Mouse (Mus musculus) embryonic facial prominence, embryonic 10.5 days (tissue): ENCODE measurements around the gene Tacc2. TPM values are rescaled to one million over a fixed set of nuclear protein-coding genes. Genes with fewer than 3 reads are reported as not detected.
A peak's percentile ranks its signal among the peaks of the same experiment; 100 is the strongest.

ENCODE experiments used
- DNase-seq: peaks from one replicate; pipeline ENCODE4 v3.0.0-alpha.2; 2017; ENCODE audit warnings: low spot score
- H3K27ac ChIP-seq: fragments of 300-500 bp; sonication (generic); replicated peaks from 2 replicates; pipeline ENCODE4 v1.5.1; 2016; ENCODE audit warnings: mild to moderate bottlenecking
- H3K27me3 ChIP-seq: fragments of 300-500 bp; sonication (generic); replicated peaks from 2 replicates; pipeline ENCODE4 v1.6.1; 2016; ENCODE audit warnings: low read depth, mild to moderate bottlenecking; ENCODE audit not compliant: poor library complexity, severe bottlenecking
- H3K36me3 ChIP-seq: fragments of 300-500 bp; sonication (generic); replicated peaks from 2 replicates; pipeline ENCODE4 v1.6.1; 2016; ENCODE audit warnings: mild to moderate bottlenecking, moderate library complexity
- H3K4me1 ChIP-seq: fragments of 300-500 bp; sonication (generic); 2 replicates; pipeline ENCODE4 v1.6.1; 2016
- H3K4me3 ChIP-seq: fragments of 300-500 bp; sonication (generic); 2 replicates; pipeline ENCODE4 v1.5.1; 2016; ENCODE audit warnings: mild to moderate bottlenecking, moderate library complexity
- H3K9me3 ChIP-seq: fragments of 300-500 bp; sonication (generic); 2 replicates; pipeline ENCODE4 v1.6.1; 2016; ENCODE audit warnings: mild to moderate bottlenecking
- WGBS: fragments of 180-500 bp; shearing (Covaris S2); methylation state at CpG from one replicate; pipeline ENCODE4 v1.1.7; 2016; 5-methylcytosine and 5-hydroxymethylcytosine counted together
- polyA plus RNA-seq: library from polyadenylated mRNA; unstranded; fragments of >200 nt; fragmentation: Nextera tagmentation; extraction: Ambion mirVana; gene quantifications from 2 replicates; pipeline ENCODE4 v1.2.1, GENCODE M21; 2016

Tacc2 gene
- polyA plus RNA-seq, 1 experiment from 2014 or later = 49.6 TPM

GRCm38 (mm10) chr7:130602804-130603203 is 25.6 kb downstream of the Tacc2 start:
- Histone ChIP-seq H3K27me3 (no peaks in the 10 kb centered on the region), H3K27ac (no peak overlapping the region), H3K36me3 (no peaks in the 10 kb centered on the region), H3K4me1 (peaks cover 5% of the 10 kb centered on the region), H3K4me3 (no peak overlapping the region), H3K9me3 (no peaks in the 10 kb centered on the region)
- DNase-seq = no peak
- 86% methylated on average over 1 of the region's 1 CpGs for WGBS

DNA sequence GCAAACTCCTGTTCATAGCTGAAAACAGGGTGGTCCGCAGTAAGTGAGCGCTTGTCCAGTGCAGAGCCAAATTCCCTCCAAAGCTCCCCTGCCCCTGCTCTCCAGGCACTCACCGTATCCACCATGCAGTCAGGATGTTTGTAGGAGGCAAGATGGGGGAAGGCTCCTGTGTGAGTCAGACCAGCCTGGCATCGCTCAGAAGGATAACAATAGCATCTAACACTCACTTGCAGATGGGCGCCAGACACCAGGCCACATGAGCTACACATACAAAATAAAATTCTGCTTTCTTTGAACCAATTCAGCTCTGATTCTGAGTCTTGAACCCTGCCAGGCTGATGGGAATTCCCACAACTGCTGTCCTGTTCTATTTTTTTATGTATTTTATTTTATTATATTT is 26.3 kb downstream of the Tacc2 start:
- Histone ChIP-seq H3K27ac (no peak overlapping the region), H3K36me3 (no peaks in the 10 kb centered on the region), H3K9me3 (no peaks in the 10 kb centered on the region), H3K27me3 (no peaks in the 10 kb centered on the region), H3K4me3 (no peak overlapping the region), H3K4me1 (peaks cover 7% of the 10 kb centered on the region)
- WGBS = 84% methylated on average over 5 of the region's 5 CpGs
- no peak for DNase-seq

- no peak for DNase-seq
- 87% methylated on average over 2 of the region's 2 CpGs for WGBS
- no peak overlapping the region for H3K4me3 ChIP-seq
These were observed 27.2 kb downstream of the Tacc2 start for GRCm38 (mm10) chr7:130604390-130604789.

GRCm38 (mm10) chr7:130605111-130605510 is 27.9 kb downstream of the Tacc2 start:
- Histone ChIP-seq H3K9me3 (no peaks in the 10 kb centered on the region), H3K36me3 (no peaks in the 10 kb centered on the region), H3K27me3 (no peaks in the 10 kb centered on the region), H3K4me1 (peaks cover 7% of the 10 kb centered on the region), H3K4me3 (no peak overlapping the region), H3K27ac (no peak overlapping the region)
- no peak for DNase-seq
- WGBS = 21% methylated on average over 6 of the region's 6 CpGs

More at GRCm38 (mm10) chr7:130604390-130604789, 27.2 kb downstream of the Tacc2 start:
- no peak overlapping the region for H3K27ac ChIP-seq
- H3K4me1 ChIP-seq = peaks cover 7% of the 10 kb centered on the region
- H3K27me3 ChIP-seq = no peaks in the 10 kb centered on the region
- H3K9me3 ChIP-seq = no peaks in the 10 kb centered on the region
- no peaks in the 10 kb centered on the region for H3K36me3 ChIP-seq

DNA sequence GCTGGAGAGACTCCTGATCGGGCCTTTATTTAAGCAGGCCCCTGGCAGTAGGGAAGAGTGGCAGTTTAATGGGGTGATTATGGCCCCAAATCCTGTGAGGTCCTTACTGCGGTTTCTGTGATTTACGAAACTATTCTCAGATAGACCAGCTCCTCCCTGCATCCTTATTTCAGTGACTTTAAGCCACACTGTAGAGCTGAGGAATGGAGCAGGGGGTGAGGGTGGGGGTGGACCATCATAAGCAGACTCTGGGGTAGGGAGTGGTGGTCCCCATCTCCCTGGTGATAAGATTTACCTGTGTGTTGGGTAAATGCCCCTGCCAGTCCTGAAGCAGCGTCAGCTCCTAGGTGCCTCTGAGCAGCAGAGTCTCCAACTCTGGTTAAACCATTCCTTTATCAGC is 29.7 kb downstream of the Tacc2 start:
- WGBS = 84% methylated on average over 4 of the region's 4 CpGs
- H3K4me1 ChIP-seq = peaks cover 7% of the 10 kb centered on the region
- H3K36me3 ChIP-seq = no peaks in the 10 kb centered on the region
- H3K27me3 ChIP-seq = no peaks in the 10 kb centered on the region
- no peak for DNase-seq
- no peak overlapping the region for H3K4me3 ChIP-seq
- H3K9me3 ChIP-seq = no peaks in the 10 kb centered on the region
- H3K27ac ChIP-seq = no peak overlapping the region

DNA sequence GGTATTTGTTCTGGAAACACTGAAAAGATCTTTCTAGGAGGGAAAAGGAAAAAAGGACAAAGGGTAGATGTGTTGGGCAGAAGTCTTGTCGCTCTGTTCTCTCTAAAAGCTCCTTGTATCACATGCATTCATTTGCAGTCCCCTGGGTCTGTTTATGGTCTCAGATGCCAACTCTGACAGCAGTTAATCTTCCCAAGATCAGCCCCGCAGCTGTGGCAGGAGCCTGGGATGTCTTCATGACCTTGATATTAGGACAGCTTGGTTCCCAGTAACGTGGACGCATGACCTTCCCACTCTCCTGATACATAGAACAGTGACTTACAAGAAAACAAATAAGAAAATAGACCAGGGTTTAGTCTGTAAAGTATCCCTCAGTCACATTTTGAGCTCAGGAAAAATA is 36.7 kb downstream of the Tacc2 start:
- Histone ChIP-seq H3K36me3 (no peaks in the 10 kb centered on the region), H3K27me3 (no peaks in the 10 kb centered on the region), H3K9me3 (no peaks in the 10 kb centered on the region), H3K4me3 (no peak overlapping the region), H3K4me1 (no peaks in the 10 kb centered on the region), H3K27ac (no peak overlapping the region)
- WGBS = 75% methylated on average over 4 of the region's 4 CpGs
- DNase-seq = no peak

- 91% methylated on average over 3 of the region's 3 CpGs for WGBS
- no peaks in the 10 kb centered on the region for H3K9me3 ChIP-seq
- DNase-seq = no peak
- no peak overlapping the region for H3K4me3 ChIP-seq
- no peaks in the 10 kb centered on the region for H3K36me3 ChIP-seq
- H3K27me3 ChIP-seq = no peaks in the 10 kb centered on the region
- H3K27ac ChIP-seq = no peak overlapping the region
- H3K4me1 ChIP-seq = 0 out of 2 replicates have a peak, but pooled peaks cover 4% of the 10 kb centered on the region
These were observed 40.4 kb downstream of the Tacc2 start for GRCm38 (mm10) chr7:130617591-130617990.

DNA sequence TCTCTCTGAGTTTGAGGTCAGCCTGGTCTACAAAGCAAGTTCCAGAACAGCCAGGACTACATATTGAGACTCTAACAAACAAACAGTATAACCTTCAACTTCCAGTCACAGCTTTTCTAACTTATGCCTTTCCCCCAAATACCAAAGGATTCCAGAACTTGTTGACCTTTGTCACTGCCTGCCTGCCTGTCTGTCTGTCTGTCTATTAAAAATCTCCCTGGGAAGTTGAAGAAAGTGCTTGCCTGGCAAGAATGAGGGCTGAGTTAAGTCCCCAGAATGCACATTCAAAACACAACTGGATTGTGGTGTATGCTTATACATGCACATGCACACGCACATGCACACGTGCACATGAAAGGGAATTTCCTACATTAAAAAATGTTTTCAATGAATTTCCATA is 43.8 kb downstream of the Tacc2 start:
- 94% methylated on average over 2 of the region's 2 CpGs for WGBS
- no peak overlapping the region for H3K4me3 ChIP-seq
- no peak overlapping the region for H3K27ac ChIP-seq
- H3K27me3 ChIP-seq = no peaks in the 10 kb centered on the region
- H3K36me3 ChIP-seq = no peaks in the 10 kb centered on the region
- H3K4me1 ChIP-seq = 0 out of 2 replicates have a peak, but pooled peaks cover 4% of the 10 kb centered on the region
- H3K9me3 ChIP-seq = no peaks in the 10 kb centered on the region
- no peak for DNase-seq

- H3K27ac ChIP-seq = 0 out of 2 replicates have a peak overlapping the region, but pooled peaks have one; percentile 40
These were observed 44.7 kb downstream of the Tacc2 start for GRCm38 (mm10) chr7:130621953-130622352.

GRCm38 (mm10) chr7:130622359-130622758 is 45.1 kb downstream of the Tacc2 start:
- WGBS = 85% methylated on average over 4 of the region's 4 CpGs
- H3K36me3 ChIP-seq = no peaks in the 10 kb centered on the region
- DNase-seq = no peak
- H3K27ac ChIP-seq = no peak overlapping the region
- H3K27me3 ChIP-seq = no peaks in the 10 kb centered on the region
- H3K4me3 ChIP-seq = no peak overlapping the region
- peaks cover 12% of the 10 kb centered on the region; the same call in 1 of the 2 replicates for H3K4me1 ChIP-seq
- no peaks in the 10 kb centered on the region for H3K9me3 ChIP-seq

More at GRCm38 (mm10) chr7:130621953-130622352, 44.7 kb downstream of the Tacc2 start:
- Histone ChIP-seq H3K4me1 (peaks cover 11% of the 10 kb centered on the region; the same call in 1 of the 2 replicates), H3K4me3 (no peak overlapping the region), H3K9me3 (no peaks in the 10 kb centered on the region), H3K27me3 (no peaks in the 10 kb centered on the region), H3K36me3 (no peaks in the 10 kb centered on the region)
- 65% methylated on average over 3 of the region's 3 CpGs for WGBS
- no peak for DNase-seq

GRCm38 (mm10) chr7:130624299-130624698 is 47.1 kb downstream of the Tacc2 start:
- no peaks in the 10 kb centered on the region for H3K9me3 ChIP-seq
- no peaks in the 10 kb centered on the region for H3K36me3 ChIP-seq
- no peak overlapping the region for H3K4me3 ChIP-seq
- no peak for DNase-seq
- 85% methylated on average over 9 of the region's 9 CpGs for WGBS
- no peaks in the 10 kb centered on the region for H3K27me3 ChIP-seq
- no peak overlapping the region for H3K27ac ChIP-seq
- peaks cover 12% of the 10 kb centered on the region; the same call in 1 of the 2 replicates for H3K4me1 ChIP-seq

GRCm38 (mm10) chr7:130625361-130625760 is 48.1 kb downstream of the Tacc2 start:
- 77% methylated on average over 7 of the region's 7 CpGs for WGBS
- Histone ChIP-seq H3K27ac (no peak overlapping the region), H3K27me3 (no peaks in the 10 kb centered on the region), H3K9me3 (no peaks in the 10 kb centered on the region), H3K36me3 (no peaks in the 10 kb centered on the region), H3K4me3 (no peak overlapping the region), H3K4me1 (peaks cover 12% of the 10 kb centered on the region; the same call in 1 of the 2 replicates)
- DNase-seq = no peak

GRCm38 (mm10) chr7:130628601-130629000 is 51.4 kb downstream of the Tacc2 start:
- Histone ChIP-seq H3K27ac (no peak overlapping the region), H3K9me3 (no peaks in the 10 kb centered on the region), H3K36me3 (no peaks in the 10 kb centered on the region), H3K27me3 (no peaks in the 10 kb centered on the region), H3K4me1 (peaks cover 16% of the 10 kb centered on the region), H3K4me3 (no peak overlapping the region)
- DNase-seq = no peak
- WGBS = 56% methylated on average over 1 of the region's 1 CpGs
